In the genomic region with DNA sequence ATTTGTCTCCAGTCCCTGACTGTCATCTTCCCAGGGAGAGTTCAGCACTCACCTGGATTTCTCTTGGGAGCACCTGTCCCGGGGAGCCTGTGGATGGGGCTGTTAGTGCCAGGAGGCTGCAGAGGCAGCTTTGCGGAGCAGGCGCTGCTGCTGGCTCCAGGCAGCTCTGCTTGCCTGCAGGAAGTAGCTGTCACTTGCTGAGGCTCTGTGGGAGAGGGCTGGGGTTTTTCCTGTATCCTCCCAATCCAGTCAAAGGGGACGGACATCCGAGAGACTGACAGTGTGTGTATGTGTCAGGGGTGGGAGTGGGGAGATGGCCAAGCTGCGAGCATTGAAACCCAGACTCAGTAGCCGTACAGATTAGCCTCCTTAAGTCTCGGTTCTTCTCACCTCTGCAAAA, we compare ENCODE assay signal across 9 mouse cellular contexts. TPM values are rescaled to one million over a fixed set of nuclear protein-coding genes. Genes with fewer than 3 reads are reported as not detected.
DNase-seq lines count a peak whose midpoint lies in the region; ATAC-seq and TF ChIP-seq lines count a peak whose summit lies in the region.
"Had no signal": no experiment of that assay in that cellular context is flagged by ENCODE, and none has a peak within 500 bp of the region (broad histone marks: within the 10 kb centered on the region; RNA-seq: fewer than 3 reads in every experiment).

Gpr182 (minus strand) TSS at position 185 of the 400 bp plus-strand sequence.

- H3K27ac ChIP-seq in ES-E14 (ENCODE audit: insufficient read depth, low read depth, low read length, poor library complexity, severe bottlenecking): no peak within 1 kb of the TSS
- H3K27ac ChIP-seq in liver, embryonic 14.5 days: no peak within 1 kb of the TSS

- intact Hi-C loops in heart, postnatal 25 days (cut with DNase I): no loop called here

- no peak for TF ChIP-seq CTCF in liver, embryonic 14.5 days (IDR thresholded peaks at IDR 0.05; ENCODE audit: low read depth)

- no peak for ATAC-seq in liver, embryonic 14.5 days (ENCODE audit: insufficient read depth)
- no peak for ATAC-seq in activated CD4-positive, CD25-positive, alpha-beta regulatory T cell, adult 4 months
- no peak for ATAC-seq in megakaryocyte progenitor cell, adult 5-6 weeks (replicated peaks; ENCODE audit: poor library complexity)

- H3K4me1 ChIP-seq in ES-E14 (ENCODE audit: control insufficient read depth in 2 of 2, insufficient read depth in 2 of 2, low read length in 2 of 2, poor library complexity in 1 of 2): peaks cover 0 to 26% of the 10 kb centered on the region in 2 experiments; a peak in 3 of 4 replicates
- peaks cover 10 to 30% of the 10 kb centered on the region in 2 experiments for H3K4me1 ChIP-seq in liver, embryonic 14.5 days (replicated peaks; ENCODE audit: control insufficient read depth in 2 of 2, insufficient read depth in 2 of 2, low read length in 1 of 2)

- no peaks in the 10 kb centered on the region for H3K27me3 ChIP-seq in liver, embryonic 14.5 days (ENCODE audit: control insufficient read depth, insufficient read depth, low read length)

- peak within 1 kb of the TSS; percentile 29 for H3K4me2 ChIP-seq in liver, embryonic 14.5 days (ENCODE audit: low read depth)

- no peak for TF ChIP-seq EP300 in liver, embryonic 14.5 days (IDR thresholded peaks at IDR 0.05; ENCODE audit: low read depth)

- H3K4me3 ChIP-seq in ES-E14 (ENCODE audit: insufficient read depth in 1 of 2, low read depth in 1 of 2, low read length in 2 of 2, poor library complexity in 1 of 2, severe bottlenecking in 1 of 2): peak within 1 kb of the TSS; percentile 2 to 58; a peak in 3 of 4 replicates
- H3K4me3 ChIP-seq in liver, embryonic 14.5 days (ENCODE audit: insufficient read depth in 1 of 2, low read depth in 2 of 2, low read length in 2 of 2): peak within 1 kb of the TSS; percentile 18 to 38; a peak in 3 of 4 replicates

- no peaks in the 10 kb centered on the region for H3K9me3 ChIP-seq in ES-E14 (ENCODE audit: control insufficient read depth, insufficient read depth, low read depth, low read length)
- no peaks in the 10 kb centered on the region for H3K9me3 ChIP-seq in liver, embryonic 14.5 days (ENCODE audit: control insufficient read depth, low read length)

- no peak within 1 kb of the TSS for H3K9ac ChIP-seq in ES-E14 (ENCODE audit: insufficient read depth, low read depth, low read length, poor library complexity, severe bottlenecking)
- no peak within 1 kb of the TSS for H3K9ac ChIP-seq in liver, embryonic 14.5 days (replicated peaks)

- in situ Hi-C loops in ES-E14 (cut with MboI; ENCODE audit: low sequenced_read_pairs in 2 of 2, unreplicated experiment in 2 of 2): no loop called here

- 28% methylated on average over 8 of the region's 8 CpGs for WGBS in liver, embryonic 14.5 days (ENCODE audit: insufficient replicate concordance)

- H3K36me3 ChIP-seq in ES-E14 (ENCODE audit: control insufficient read depth, insufficient read depth, low read length, poor library complexity, severe bottlenecking): no peaks in the 10 kb centered on the region
- no peaks in the 10 kb centered on the region; the same call in 1 of the 2 replicates for H3K36me3 ChIP-seq in liver, embryonic 14.5 days (replicated peaks; ENCODE audit: control insufficient read depth, insufficient read depth, low read depth)

- no peak for DNase-seq in ES-E14 (ENCODE audit: low read depth, low spot score)
- no peak for DNase-seq in adrenal gland, adult 8-10 months
- DNase-seq in heart, postnatal 25 days (ENCODE audit: low spot score): peak; percentile 20
- no peak for DNase-seq in liver, embryonic 14.5 days (ENCODE audit: low read depth in 3 of 3, low spot score in 3 of 3)
- DNase-seq in layer of hippocampus, adult 9-11 months: no peak
- no peak for DNase-seq in thymus, postnatal 10 days (ENCODE audit: low spot score in 2 of 2)
- DNase-seq: right cerebral cortex, adult 18-20 months had no signal

TF ChIP-seq in ES-E14, 5 proteins besides CTCF, POLR2A, EP300 and RAD21:
- TF ChIP-seq MAFK (IDR thresholded peaks at IDR 0.05; ENCODE audit: insufficient read depth, low read depth, low read length) (no peak), ZC3H11A (IDR thresholded peaks at IDR 0.05; ENCODE audit: borderline replicate concordance, low read depth, low read length) (no peak), CHD2 (IDR thresholded peaks at IDR 0.05; ENCODE audit: low read depth, low read length) (no peak), HCFC1 (IDR thresholded peaks at IDR 0.05; ENCODE audit: borderline replicate concordance, insufficient read depth, low read length) (no peak), ZNF384 (IDR thresholded peaks at IDR 0.05; ENCODE audit: low read depth, low read length) (no peak)

RNA-seq across cellular contexts. Expression of gene Gpr182, which starts in this region (rescaled TPM):
- total RNA-seq in ES-E14 (2012; rRNA removed): 0.49 and 0.69 TPM in 2 replicates
- 10 to 100 TPM in 3 of 4 experiments, 1 to 10 TPM in 1; 9.8 to 13.2 (median 10.4) TPM for total RNA-seq in adrenal gland, adult 8-10 months (2022)
- 1 to 10 TPM; 3.4 to 3.8 TPM for total RNA-seq in heart, postnatal 25 days (2021)
- polyA plus RNA-seq in liver, embryonic 14.5 days (2012; rRNA removed): 9.1 and 11.5 TPM in 2 replicates
- 3.7 and 4.3 TPM in 2 replicates for polyA plus RNA-seq in liver, embryonic 14.5 days (2014; fragmentation: Nextera tagmentation; extraction: Ambion mirVana)
- under 1 TPM; 0.15 to 0.22 TPM for polyA plus RNA-seq in activated CD4-positive, CD25-positive, alpha-beta regulatory T cell, adult 4 months (2017; shearing (Covaris generic))
- total RNA-seq in megakaryocyte progenitor cell, adult 5-6 weeks (2015): not detected in 2 replicates
- not detected in 2 replicates for total RNA-seq in megakaryocyte progenitor cell, adult 5-6 weeks (2017)
